Mouse (Mus musculus): ENCODE results near the gene Chst3. TPM values are rescaled to one million over a fixed set of nuclear protein-coding genes. Genes with fewer than 3 reads are reported as not detected.
A peak's percentile ranks its signal among the peaks of the same experiment; 100 is the strongest.
"Not testable (repeated sequence)": the region's sequence is repeated elsewhere in the genome, so short reads cannot be mapped to it uniquely, and the experiment has no call there.

Gene Chst3
- total RNA-seq, 2 experiments from 2014 or later, result 5.4 TPM; not detected in 1

- ATAC-seq (replicated peaks; ENCODE audit: low FRiP score, low TSS enrichment, poor library complexity, severe bottlenecking), result no peak
These were observed 48.6 kb downstream of the Chst3 start for GRCm38 (mm10) chr10:60170326-60171089.

- ATAC-seq (replicated peaks; ENCODE audit: low FRiP score, low TSS enrichment, poor library complexity, severe bottlenecking), result no peak
These were observed 50.1 kb downstream of the Chst3 start for GRCm38 (mm10) chr10:60168960-60169359.

- no peak for ATAC-seq (replicated peaks; ENCODE audit: low FRiP score, low TSS enrichment, poor library complexity, severe bottlenecking)
These were observed 50.8 kb downstream of the Chst3 start for GRCm38 (mm10) chr10:60168306-60168705.

GRCm38 (mm10) chr10:60166068-60166467, 53.0 kb downstream of the Chst3 start:
- ATAC-seq (replicated peaks; ENCODE audit: low FRiP score, low TSS enrichment, poor library complexity, severe bottlenecking), result no peak

- no peak for ATAC-seq (replicated peaks; ENCODE audit: low FRiP score, low TSS enrichment, poor library complexity, severe bottlenecking)
These were observed 54.2 kb downstream of the Chst3 start for GRCm38 (mm10) chr10:60164869-60165268.

- ATAC-seq (replicated peaks; ENCODE audit: low FRiP score, low TSS enrichment, poor library complexity, severe bottlenecking), result no peak
These were observed 56.1 kb downstream of the Chst3 start for GRCm38 (mm10) chr10:60162973-60163255.

- not testable (repeated sequence) for ATAC-seq (replicated peaks; ENCODE audit: low FRiP score, low TSS enrichment, poor library complexity, severe bottlenecking)
These were observed 56.7 kb downstream of the Chst3 start for GRCm38 (mm10) chr10:60162184-60162972.

- ATAC-seq (replicated peaks; ENCODE audit: low FRiP score, low TSS enrichment, poor library complexity, severe bottlenecking), result not testable (repeated sequence)
These were observed 57.7 kb downstream of the Chst3 start for GRCm38 (mm10) chr10:60161397-60161796.

GRCm38 (mm10) chr10:60158144-60158543, 60.9 kb downstream of the Chst3 start:
- ATAC-seq (replicated peaks; ENCODE audit: low FRiP score, low TSS enrichment, poor library complexity, severe bottlenecking), result no peak

- ATAC-seq (replicated peaks; ENCODE audit: low FRiP score, low TSS enrichment, poor library complexity, severe bottlenecking), result no peak
These were observed 63.0 kb downstream of the Chst3 start for GRCm38 (mm10) chr10:60156016-60156415.

- ATAC-seq (replicated peaks; ENCODE audit: low FRiP score, low TSS enrichment, poor library complexity, severe bottlenecking), result no peak
These were observed 67.9 kb downstream of the Chst3 start for GRCm38 (mm10) chr10:60151107-60151663.

GRCm38 (mm10) chr10:60148087-60148486, 71.0 kb downstream of the Chst3 start:
- peak; percentile 89 for ATAC-seq (replicated peaks; ENCODE audit: low FRiP score, low TSS enrichment, poor library complexity, severe bottlenecking)

- not testable (repeated sequence) for ATAC-seq (replicated peaks; ENCODE audit: low FRiP score, low TSS enrichment, poor library complexity, severe bottlenecking)
These were observed 71.5 kb downstream of the Chst3 start for GRCm38 (mm10) chr10:60147510-60148047.

GRCm38 (mm10) chr10:60141656-60142160, 77.4 kb downstream of the Chst3 start:
- ATAC-seq (replicated peaks; ENCODE audit: low FRiP score, low TSS enrichment, poor library complexity, severe bottlenecking), result no peak

GRCm38 (mm10) chr10:60140751-60141150, 78.3 kb downstream of the Chst3 start:
- ATAC-seq (replicated peaks; ENCODE audit: low FRiP score, low TSS enrichment, poor library complexity, severe bottlenecking), result no peak

GRCm38 (mm10) chr10:60138680-60139079, 80.4 kb downstream of the Chst3 start:
- 0 out of 2 replicates have a peak, but pooled peaks have one; percentile 20 for ATAC-seq (replicated peaks; ENCODE audit: low FRiP score, low TSS enrichment, poor library complexity, severe bottlenecking)

- no peak for ATAC-seq (replicated peaks; ENCODE audit: low FRiP score, low TSS enrichment, poor library complexity, severe bottlenecking)
These were observed 82.1 kb downstream of the Chst3 start for GRCm38 (mm10) chr10:60136935-60137334.

GRCm38 (mm10) chr10:60136010-60136409, 83.0 kb downstream of the Chst3 start:
- ATAC-seq (replicated peaks; ENCODE audit: low FRiP score, low TSS enrichment, poor library complexity, severe bottlenecking), result not testable (repeated sequence)

GRCm38 (mm10) chr10:60134201-60134600, 84.9 kb downstream of the Chst3 start:
- no peak for ATAC-seq (replicated peaks; ENCODE audit: low FRiP score, low TSS enrichment, poor library complexity, severe bottlenecking)

GRCm38 (mm10) chr10:60133501-60133900, 85.6 kb downstream of the Chst3 start:
- ATAC-seq (replicated peaks; ENCODE audit: low FRiP score, low TSS enrichment, poor library complexity, severe bottlenecking), result no peak
